Mouse (Mus musculus): ENCODE data around the gene Prkaca.
A peak's percentile ranks its signal among the peaks of the same experiment; 100 is the strongest.

Gene Prkaca

DNA sequence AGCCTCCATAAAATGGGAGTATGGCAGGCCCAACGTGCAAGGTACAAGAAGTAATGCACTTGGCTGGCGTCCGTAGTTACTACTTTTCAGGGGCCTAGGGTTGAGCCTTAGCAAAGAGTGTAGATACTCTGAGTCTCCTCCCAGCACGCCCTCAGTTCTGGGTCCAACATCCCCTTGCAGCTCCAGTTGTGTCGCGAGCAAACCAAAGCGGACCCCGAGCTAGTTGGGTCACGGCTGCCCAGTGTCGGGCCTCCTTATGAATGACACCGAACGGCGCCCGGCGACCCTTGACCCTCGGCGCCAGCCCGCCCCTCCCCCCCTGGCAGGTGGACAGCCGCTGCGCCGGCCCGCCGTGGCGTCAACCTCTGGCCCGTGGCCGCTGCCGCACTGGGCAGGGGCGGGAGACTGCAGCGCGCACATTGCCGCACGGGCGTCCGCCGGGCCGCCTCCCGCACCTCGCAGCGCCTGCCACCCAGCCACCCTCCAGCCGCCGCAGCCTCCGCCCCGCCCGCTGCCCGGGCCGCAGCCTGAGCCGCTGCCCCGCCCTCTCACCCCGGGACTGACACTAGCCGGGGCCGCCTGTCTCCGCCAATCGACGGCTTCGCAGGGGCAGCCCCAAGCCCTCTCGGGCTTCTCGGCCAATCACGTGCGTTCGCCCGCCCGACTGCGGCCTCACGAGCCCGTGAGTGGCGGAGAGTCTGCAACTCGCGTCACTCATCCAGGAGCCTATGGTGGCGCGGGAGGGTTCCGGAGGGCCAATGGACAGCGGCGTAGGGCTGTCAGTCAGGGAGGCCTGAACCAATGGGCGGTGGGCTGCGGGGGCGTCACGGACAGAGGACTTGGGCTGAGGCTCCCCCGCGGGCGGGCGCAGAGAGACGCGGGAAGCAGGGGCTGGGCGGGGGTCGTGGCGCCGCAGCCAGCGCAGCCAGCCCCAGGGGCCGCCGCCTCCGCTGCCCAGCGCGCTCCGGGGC is at the start of gene Prkaca:
Gene Prkaca, plus strand, starts transcription at position 844 of the 971 bp plus-strand sequence.
- peak; percentile 99 for DNase-seq (ENCODE audit: low read depth, low spot score)

DNA sequence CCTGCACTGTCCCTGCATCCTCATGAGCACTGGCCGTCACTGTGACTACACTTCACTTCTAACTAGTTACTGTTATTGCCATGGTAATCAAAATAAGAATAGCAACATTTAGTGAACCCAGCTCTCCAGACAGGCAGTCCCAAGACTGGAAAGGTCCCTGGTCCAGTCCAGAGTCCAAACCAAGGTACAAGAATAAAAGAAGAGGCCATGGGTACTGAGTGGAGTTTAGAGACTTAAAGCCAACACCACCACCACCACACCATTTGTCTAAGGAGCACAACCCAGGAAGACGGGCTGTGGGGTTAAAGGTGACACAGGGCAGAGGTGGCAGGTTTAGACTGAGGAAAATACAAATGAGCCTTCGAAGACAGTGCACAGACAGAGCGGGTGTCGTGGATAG is 48.2 kb upstream of the Prkaca start:
- DNase-seq (ENCODE audit: low read depth, low spot score), result no peak

DNA sequence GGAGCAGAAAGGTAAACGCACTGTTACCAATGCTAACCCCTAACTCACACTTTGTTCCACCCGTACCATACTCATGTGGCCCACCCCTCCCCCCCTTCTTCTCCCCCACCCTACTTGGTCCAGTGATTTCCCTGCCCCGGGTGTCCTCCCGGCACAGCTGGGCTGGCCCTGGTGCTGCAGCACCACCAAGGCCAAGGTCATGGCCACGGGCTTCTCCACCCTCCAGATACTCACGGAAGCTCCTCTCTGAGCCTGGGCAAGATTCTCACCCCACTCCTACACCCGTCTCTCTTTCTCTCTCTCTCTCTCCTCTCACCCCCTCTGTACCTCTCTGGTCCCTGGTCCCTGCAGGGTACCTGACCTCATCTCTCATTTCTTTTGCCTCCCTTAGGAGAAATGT is 46.5 kb upstream of the Prkaca start:
- no peak for DNase-seq (ENCODE audit: low read depth, low spot score)

DNA sequence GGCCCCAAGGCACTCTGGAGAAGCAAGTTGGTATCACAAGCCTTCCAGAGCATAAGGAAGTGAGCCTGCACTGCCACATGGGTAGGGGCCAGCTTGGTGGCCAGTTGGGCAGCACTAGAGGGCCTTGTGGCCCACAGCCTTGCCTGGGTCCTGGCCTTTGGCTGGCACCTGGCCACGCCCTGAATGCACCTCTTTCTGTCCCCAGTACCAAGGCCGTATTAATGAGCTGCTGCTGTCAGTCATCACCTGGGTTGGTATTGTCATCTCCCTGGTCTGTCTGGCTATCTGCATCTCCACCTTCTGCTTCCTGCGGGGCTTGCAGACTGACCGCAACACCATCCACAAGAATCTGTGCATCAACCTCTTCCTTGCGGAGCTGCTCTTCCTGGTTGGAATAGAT is 38.6 kb upstream of the Prkaca start:
- DNase-seq (ENCODE audit: low read depth, low spot score), result no peak

DNA sequence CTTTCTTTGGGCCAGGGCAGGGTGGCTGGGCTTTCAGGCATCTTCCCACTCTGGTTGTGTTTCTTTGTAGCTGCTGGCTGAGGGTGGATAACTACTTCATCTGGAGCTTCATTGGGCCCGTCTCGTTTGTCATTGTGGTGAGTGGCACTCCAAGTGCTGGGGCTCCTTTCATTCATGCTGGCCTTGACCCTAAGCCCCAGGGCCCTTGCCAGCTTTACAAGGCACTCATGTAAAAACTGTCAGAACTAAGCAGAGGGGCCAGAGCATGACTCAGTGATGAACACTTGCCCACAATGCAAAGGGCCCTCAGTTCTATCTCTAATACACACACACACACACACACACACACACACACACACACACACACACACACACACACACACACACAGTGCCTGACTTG is 37.8 kb upstream of the Prkaca start:
- no peak for DNase-seq (ENCODE audit: low read depth, low spot score)

DNA sequence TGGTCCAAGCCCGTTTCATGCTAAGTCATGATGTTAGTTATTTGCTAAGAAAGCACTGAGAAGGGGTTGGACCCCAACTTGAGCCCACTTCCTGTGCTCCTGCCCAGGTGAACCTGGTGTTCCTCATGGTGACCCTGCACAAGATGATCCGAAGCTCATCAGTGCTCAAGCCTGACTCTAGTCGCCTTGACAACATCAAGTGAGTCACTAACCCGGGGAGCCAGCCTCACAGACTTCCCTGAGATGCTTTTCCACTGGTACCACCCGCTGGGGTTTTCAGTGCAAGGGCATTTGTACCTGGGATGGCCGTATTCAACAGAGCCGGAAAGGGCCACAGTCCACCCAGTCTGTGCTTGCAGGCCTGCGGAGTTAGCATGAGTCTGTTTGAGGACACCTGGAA is 37.4 kb upstream of the Prkaca start:
- no peak for DNase-seq (ENCODE audit: low read depth, low spot score)

DNA sequence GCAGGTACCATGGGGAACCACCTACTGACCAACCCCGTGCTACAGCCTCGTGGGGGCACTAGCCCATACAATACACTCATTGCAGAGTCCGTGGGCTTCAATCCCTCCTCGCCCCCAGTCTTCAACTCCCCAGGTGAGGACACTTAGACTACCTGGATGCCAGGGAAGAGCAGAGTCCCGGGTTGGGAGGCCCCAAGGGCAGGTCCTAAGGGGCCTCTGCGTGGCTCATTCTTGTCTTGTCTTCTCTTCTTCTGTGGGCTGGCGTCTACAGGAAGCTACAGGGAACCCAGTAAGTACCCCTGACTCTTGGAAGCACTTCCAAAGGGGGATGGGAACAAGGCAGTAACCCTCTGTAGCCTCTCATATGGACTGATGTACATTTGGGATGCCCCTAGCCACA is 35.1 kb upstream of the Prkaca start:
- DNase-seq (ENCODE audit: low read depth, low spot score), result no peak

DNA sequence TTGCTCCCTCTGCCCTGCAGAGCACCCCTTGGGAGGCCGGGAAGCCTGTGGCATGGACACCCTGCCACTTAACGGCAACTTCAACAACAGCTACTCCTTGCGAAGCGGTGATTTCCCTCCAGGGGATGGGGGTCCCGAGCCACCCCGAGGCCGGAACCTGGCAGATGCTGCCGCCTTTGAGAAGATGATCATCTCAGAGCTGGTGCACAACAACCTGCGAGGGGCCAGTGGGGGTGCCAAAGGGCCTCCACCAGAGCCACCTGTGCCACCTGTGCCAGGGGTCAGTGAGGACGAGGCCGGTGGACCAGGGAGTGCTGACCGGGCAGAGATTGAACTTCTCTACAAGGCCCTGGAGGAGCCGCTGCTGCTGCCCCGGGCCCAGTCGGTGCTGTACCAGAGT is 34.5 kb upstream of the Prkaca start:
- no peak for DNase-seq (ENCODE audit: low read depth, low spot score)

DNA sequence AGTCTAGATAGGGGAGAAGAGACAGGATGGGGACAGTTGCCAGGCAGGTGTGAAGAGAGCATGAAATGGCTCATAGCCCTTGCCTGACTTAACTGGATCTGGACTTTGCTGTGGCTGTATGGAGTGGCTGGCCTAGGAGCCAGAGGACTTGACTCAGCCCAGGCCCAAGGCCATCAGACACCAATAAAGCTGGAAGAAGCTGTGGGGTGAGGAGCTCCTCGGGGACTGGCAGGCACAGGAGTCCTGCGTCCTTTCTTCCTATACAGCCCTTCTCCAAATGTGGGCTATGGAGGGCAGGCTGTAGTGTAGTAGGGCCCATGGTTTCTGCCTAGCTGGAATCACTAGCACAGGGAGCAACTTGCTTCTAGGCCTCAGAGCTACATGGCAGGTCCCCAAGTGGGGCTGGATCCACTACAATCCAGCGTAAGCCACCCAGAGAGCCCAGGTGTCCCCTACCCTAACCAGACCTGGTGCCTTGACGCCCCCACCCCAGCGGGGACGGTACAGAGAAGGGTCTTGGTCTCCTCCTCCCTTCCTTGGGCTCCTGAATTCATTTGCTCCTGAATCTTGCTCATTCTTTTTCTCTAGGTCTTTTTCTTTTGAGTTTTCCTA is 31.6 kb upstream of the Prkaca start:
- no peak for DNase-seq (ENCODE audit: low read depth, low spot score)

DNA sequence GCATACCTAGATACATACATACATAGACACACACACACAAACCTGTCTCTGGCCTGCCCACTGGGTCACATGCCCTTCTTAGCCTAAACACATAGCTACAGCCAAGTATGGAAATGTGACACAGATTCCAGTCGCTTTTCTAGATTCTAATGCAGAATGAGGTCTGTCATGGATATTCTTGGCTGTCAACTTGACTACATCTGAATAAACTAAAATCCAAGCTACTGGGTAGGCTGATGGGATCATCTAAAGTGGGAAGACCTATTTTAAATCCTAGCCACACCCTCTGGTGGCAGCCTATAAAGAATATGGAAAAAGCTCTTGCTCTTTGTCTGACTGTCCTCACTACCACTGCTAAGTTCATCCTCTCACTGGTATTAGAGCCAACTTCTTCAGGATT is 30.3 kb upstream of the Prkaca start:
- peak; percentile 43 for DNase-seq (ENCODE audit: low read depth, low spot score)

DNA sequence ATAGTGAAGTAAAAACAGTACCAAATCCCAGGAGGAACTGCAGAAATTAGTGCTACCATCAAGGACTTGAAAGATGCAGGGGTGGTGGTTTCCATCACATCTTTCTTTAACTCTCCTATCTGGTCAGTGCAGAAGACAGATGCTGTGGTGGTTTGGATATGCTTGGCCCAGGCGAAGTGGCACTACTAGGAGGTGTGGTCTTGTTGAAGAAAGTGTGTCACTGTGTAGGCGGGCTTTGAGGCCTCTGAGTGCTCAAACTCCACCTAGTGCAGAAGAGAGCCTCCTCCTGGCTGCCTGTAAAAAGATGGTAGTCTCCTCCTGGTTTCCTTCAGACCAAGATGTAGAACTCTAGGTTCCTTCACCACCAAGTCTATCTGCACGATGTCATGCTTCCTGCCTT is 27.3 kb upstream of the Prkaca start:
- no peak for DNase-seq (ENCODE audit: low read depth, low spot score)

DNA sequence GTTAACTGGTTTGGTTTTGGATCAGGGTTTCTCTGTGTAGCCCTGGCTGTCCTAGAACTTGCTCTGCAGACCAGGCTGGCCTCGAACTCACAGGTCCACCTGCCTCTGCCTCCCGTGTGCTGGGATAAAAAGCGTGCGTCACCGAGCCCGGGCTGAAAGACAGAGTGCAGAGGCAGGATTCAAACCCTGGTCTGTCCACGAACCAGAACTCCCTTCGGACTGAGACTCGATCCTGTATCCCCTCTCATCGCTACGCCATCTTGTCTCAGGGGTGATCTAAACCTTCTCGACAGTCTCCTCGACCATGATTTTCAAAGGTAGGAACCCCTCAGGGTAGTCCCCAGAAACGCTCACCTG is 18.1 kb upstream of the Prkaca start:
- DNase-seq (ENCODE audit: low read depth, low spot score), result no peak

DNA sequence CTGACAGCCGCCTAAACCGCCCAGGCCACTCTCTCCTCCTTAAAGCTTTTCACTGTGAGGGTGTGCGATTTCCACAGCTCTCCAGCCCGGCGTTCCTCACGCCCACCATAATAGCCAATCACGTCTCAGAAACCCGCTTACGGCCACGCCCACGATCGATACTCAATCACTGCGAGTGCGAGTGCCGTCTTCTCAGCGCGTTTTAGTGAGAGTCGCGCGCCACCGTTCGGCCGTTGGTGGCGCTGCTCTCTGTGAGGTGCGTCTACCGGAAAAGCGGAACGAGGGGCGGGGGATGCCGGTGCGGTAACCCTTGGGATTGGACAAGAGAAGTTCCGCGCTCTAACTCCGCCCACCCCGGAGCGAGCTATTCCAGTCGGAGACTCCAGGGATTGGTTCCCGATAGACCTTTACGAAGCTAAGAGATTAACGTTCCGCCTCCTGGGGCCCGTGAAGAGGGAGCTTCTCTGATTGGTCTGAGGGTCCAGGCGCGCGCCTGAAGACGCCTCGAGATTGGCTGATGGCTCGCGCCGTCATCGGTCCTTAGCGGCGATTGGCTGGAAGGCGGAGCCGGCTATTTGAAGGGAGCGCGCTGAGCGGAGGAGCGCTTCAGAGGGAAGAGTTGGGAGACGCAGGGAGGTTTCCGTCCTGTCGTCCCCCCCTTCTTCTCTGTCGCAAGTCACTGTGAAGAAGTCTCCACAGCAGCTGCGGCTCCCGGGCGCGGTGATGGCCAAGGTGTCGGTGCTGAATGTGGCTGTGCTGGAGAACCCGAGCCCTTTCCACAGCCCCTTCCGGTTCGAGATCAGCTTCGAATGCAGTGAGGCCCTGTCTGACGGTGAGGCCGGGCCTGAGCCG is 17.5 kb upstream of the Prkaca start, which contains the start of the genes Gm10644 and Asf1b:
Gene Gm10644, minus strand, starts transcription at position 100 of the 852 bp plus-strand sequence.
Gene Asf1b, plus strand, starts transcription at position 402 of the 852 bp plus-strand sequence.
- DNase-seq (ENCODE audit: low read depth, low spot score), result peak; percentile 100

DNA sequence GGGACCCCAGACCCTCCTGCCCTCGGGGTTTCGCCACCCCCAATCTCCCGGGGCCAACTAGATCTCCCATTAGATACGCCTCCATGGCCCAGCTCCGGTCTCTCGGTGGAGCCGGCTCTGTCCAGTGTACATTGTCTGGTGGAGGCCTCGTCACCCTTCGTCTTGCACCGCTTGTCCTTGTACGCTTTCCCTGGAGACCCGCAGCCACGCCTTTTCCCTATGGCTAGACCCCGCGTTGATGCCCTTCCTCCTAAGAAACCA is 16.9 kb upstream of the Prkaca start:
- DNase-seq (ENCODE audit: low read depth, low spot score), result no peak

DNA sequence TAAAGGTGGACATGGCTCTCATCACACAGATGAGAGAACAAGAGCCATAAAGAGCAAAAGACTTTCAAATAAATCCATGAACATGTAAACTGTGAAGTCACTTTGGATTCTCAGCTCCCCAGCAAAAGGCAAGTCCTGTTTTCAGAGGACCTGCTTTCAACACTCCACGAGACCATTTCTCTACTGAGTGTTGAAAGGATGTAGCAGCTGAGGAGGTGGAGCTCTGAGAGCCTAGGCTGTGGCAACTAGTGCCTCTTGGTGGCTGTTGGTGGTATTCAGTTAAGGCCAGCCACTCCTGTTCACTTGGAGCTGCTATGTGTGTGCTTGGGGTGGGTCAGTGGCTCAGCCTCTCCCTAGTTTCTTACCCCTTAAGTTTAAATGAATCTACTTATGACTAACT is 16.0 kb upstream of the Prkaca start:
- DNase-seq (ENCODE audit: low read depth, low spot score), result no peak

DNA sequence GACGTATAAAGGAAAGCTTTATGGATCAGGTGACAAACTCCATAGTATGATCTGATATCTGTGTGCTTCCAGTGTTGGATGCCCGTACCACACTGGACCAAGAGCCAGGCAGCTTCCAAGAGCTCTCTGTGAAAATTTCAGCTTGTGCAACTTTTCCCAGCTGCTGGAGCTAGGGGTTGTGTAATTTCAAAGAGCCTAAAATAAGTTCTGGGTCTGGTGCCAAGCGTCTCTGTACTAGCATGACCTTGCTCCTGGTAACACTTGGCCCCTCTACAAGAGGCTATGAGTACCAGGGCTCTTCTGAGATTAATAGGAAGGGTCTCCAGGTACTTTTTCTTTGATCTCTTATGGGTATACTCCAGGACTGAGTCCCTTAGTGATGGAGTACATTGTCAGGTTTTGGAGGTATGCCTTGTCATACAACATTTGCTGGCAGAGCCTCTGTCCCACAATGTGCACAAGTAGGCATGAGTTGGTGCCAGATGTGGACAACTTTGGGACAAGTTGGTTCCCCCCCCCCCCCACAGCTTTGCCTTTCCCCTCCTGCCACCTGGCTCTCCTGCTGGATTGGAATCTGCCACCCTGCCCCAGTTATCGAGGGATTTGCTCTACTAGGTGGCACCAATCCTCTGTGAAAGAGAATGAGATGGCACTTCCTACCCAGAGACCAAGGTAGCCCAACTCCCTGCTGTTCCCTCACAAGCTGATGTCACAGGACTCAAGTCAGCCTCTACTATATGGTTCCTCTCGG is 8.6 kb upstream of the Prkaca start:
- no peak for DNase-seq (ENCODE audit: low read depth, low spot score)

DNA sequence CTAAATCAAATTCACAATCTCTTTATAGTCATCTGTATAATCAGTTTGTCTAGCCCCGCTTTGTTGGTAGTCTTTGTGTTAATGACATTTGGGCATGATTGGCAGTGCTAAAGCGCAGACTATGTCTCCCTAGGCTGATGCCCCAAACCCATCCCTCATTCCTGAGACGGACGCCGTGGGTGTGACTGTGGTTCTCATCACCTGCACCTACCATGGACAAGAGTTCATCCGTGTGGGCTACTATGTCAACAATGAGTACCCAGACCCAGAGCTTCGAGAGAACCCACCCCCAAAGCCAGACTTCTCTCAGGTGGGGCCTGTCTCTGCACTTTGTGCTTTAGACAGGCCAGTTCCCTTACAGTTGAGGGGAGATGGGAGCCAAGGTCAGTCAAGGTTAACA is 5.1 kb upstream of the Prkaca start:
- no peak for DNase-seq (ENCODE audit: low read depth, low spot score)

DNA sequence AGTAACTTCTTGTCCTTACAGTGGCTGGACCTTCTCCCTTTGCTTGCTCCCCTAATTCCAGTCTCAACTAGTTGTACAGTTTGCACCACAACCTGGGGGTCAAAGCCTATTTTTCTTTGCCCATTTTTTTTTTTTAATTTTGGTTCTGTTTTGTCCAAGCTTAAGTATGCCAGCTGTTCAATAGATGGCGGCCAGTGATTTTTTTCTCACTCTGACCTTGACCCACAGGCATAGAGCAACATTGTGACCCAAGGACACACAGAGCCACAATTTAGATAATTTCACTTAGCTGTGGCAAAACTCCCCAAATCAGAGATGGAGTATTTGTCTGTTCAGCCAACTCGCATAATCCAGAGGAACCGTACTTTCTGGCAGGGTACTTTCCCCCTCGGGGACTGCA is 1.7 kb upstream of the Prkaca start:
- no peak for DNase-seq (ENCODE audit: low read depth, low spot score)

DNA sequence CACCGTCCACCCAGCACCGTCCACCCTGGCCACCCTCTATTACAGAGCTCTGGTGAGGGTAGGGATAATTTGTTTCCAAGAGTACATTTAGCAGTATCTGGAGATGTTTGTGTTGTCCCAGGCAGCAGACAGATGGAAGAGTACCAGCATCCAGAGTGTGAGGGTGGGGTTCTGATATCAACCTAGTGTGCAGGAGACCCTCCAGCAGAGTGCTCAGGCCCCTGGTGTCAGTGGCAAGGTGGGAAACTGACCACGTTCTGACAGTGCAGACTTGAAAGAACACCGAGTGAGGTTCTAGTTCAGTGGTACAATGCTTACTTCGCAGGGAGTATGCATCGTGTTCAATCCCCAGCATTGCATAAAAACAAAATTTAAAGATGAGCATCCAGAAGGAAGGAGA is 1.1 kb upstream of the Prkaca start:
- DNase-seq (ENCODE audit: low read depth, low spot score), result no peak

DNA sequence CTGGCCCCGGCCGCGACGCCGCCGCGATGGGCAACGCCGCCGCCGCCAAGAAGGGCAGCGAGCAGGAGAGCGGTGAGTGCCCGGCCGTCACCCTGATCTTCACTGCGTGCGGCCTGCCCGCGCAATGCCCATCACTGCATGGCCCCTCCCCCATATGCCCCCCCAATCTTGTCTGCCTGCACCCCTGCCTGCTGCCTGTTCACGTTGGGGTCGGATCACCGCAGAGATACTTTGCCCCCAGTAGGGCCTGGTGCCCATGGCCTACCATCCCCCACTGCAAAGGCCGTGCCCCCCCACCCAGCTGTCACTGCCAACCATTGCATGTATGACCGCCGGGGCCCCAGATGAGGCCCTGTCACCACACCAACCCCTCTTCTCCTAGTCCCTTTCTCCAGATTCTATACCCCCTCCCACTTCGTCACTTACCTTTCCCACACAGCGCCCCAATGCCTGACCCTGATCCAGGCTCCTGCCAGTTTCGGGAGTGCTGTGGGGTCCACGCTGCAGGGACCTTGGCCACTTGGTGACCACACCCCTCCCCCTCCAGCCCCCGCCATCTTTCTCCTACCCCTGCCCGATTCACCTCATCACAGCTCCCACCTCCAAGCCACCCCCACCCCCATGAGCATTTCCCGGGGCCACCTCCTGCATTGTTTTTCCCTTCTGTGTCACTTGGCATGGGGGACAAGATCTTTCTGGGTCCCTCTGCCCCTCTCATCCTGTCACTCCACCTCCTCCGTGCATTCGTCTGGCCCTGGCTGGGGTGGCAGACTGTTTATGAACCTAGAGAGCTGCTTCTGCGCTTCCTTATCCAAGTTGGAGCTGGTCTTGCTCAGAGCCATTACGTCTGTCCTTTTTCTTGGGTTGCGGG is 603 bp downstream of the Prkaca start:
- DNase-seq (ENCODE audit: low read depth, low spot score), result no peak

DNA sequence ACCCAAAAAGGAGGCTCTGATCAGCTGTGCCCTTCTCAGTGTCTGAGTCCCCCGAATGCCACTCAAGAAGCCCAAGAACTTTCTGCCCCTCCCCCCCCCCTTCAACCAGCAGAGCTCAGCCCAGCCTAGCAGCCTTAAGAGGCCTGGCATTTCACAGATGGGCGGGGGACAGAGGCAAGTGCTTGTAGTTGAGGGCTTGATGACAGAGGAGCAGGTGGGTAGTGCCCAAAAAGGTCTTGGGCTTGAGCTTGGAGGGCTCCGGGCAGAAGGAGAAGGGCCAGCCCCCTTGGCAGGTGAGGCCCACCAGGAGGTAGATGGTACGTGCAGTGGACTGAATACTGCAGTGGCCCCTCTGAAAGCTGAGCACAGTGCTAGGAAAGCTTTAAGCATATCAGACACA is 1.7 kb downstream of the Prkaca start:
- DNase-seq (ENCODE audit: low read depth, low spot score), result no peak
